Mouse (Mus musculus): ENCODE measurements around the gene 1700015G11Rik.

1700015G11Rik gene

DNA sequence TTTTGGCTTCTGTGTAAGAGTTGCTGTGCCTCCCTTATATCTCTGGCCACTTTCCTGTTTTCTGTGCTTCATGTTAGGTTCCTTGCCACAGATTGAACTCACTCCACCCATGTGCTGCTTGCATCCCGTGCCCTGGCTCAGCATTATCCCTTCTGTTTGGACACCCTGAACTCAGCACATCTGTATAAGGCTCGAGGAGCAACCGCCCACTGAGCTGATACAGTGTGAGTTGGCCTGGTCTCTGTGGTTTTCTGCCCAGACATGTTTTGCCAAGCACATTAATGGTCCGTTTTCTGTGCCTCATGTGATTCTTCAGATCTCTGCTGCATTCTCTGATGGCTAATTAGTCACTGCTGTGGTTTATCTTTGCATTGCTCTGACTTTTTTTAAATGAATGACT, 47.9 kb downstream of the 1700015G11Rik start:
- DNase-seq (ENCODE audit: low read depth) = no peak

DNA sequence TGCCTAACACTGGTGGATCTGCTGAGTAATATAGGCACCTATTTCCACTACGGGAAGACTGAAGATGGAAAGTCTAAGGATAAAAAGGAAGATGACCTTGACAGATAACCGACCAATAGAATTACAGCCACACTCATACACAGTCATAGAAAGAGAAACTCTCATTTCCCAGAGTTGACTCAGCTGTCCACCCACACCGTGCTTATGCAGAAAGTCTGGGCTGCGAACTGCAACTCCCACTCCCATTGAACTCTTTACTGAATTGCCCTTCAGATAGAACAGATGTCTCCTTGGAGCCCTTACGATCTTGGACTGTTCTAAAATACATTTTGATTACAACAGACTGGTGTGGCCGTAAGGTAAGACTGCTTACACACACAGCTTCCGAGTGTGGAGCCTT, 50.8 kb downstream of the 1700015G11Rik start:
- DNase-seq (ENCODE audit: low read depth) = no peak

DNA sequence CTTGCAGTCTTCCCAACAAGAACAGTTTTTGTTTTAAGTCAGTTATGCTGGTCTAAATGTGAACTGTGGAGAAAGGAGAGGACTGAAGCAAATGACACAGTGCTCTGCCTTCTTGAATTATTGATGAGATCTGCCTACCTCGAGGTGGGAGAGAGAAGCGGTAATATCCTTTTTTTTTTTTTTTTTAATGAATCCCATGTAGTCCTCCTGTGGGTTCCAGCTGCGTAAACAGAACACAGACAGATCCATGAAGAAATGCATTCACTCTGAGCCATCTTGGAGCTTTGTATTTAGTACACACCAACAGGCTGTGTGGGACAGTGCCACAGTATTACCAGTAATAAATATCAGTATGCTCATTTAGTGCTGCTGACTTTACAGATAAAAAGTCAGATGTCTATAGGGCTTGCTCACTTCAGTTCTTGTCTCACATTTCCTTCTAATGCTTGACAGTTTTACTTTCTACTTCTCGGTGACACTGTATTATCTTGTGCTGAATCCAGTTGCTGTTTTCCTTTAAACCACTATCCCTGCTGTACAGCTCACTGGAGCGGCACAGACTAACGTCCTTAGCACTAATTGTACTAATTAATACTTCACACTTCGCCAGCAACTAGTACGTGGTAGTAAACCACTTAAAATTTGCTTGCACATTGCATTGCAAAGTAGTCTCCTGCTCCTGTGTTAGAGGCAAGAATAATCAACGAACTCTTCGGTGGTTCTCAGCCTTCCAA, 53.1 kb downstream of the 1700015G11Rik start:
- no peak for DNase-seq (ENCODE audit: low read depth)

Measured in c-Kit-positive CD71-positive TER-119-negative erythroid progenitor cells, embryonic 14.5 days (primary cell).